Mouse (Mus musculus) embryonic fibroblast, embryonic 13.5 days (primary cell): ENCODE results near the gene Eif2ak2. TPM values are rescaled to one million over a fixed set of nuclear protein-coding genes. Genes with fewer than 3 reads are reported as not detected.

Source experiments
- H3K27ac ChIP-seq: 2 replicates; pipeline ENCODE4 v1.5.1; 2012; ENCODE audit warnings: low read length, control low read depth, inconsistent platforms; ENCODE audit not compliant: insufficient read depth
- H3K4me1 ChIP-seq: 2 replicates; pipeline ENCODE4 v1.6.1; 2011; ENCODE audit warnings: low read length; ENCODE audit not compliant: control insufficient read depth, insufficient read depth
- H3K4me3 ChIP-seq: 2 replicates; pipeline ENCODE4 v1.5.1; 2011; ENCODE audit warnings: mild to moderate bottlenecking, control low read depth, low read length; ENCODE audit not compliant: insufficient read depth
- CTCF ChIP-seq: IDR thresholded peaks from 2 replicates; pipeline ENCODE4 v1.5.1; 2011; ENCODE audit warnings: mild to moderate bottlenecking, control low read depth, low read length, moderate library complexity, borderline replicate concordance; ENCODE audit not compliant: insufficient read depth
- POLR2A ChIP-seq: IDR thresholded peaks from 2 replicates; pipeline ENCODE4 v1.6.1; 2011; ENCODE audit warnings: low read depth, mild to moderate bottlenecking, control low read depth, low read length, moderate library complexity
- polyA plus RNA-seq: library from polyadenylated mRNA; stranded (reverse); fragments of >200 nt; gene quantifications from 2 replicates; pipeline ENCODE4 v1.2.4, GENCODE M21; 2011; ENCODE audit warnings: low read depth; ENCODE audit not compliant: missing spikeins, insufficient read length

The Eif2ak2 gene
- polyA plus RNA-seq = 43.8 and 51.7 TPM in 2 replicates

DNA sequence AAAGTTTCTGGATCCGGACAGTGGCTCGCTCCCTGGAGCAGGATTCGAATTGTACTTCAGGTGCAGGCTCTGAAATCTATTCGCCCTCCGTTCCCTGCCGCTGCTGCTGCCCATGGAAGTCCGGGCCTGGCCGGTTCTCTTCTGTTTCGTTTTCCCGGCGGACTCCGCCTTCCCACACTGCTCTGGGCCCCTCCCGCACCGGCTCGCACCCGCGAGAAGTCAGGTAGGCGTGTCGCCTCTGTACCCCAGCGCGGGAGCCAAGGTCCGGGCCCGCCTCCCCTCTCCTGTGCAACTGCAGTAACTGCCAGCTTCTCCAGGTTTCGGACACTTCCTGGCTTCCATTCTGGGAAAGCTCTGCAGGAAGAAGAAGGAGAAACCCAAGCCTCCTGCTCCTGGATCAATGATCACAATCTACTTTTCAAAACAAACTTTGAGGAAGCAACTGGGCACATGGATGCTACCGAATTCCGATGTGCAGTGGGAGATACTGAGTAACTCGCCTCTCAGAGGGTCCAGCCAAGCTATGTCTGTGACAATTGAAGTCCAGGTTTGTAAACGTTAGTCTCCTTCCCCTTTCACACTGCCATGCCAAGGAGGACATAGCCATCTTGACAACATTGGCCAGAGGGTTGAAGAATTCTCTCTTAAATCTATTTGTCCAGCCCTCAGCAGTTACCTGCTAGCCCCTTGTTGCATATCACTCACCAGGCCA is at the start of gene Eif2ak2:
TSS of gene Eif2ak2 (minus strand) at position 173 of the 712 bp plus-strand sequence.
- TF ChIP-seq CTCF = no peak
- peak; percentile 82 for TF ChIP-seq POLR2A
- H3K4me3 ChIP-seq = peak within 1 kb of the TSS; percentile 92
- H3K27ac ChIP-seq = peak within 1 kb of the TSS; percentile 84
- H3K4me1 ChIP-seq = no peaks in the 10 kb centered on the region

DNA sequence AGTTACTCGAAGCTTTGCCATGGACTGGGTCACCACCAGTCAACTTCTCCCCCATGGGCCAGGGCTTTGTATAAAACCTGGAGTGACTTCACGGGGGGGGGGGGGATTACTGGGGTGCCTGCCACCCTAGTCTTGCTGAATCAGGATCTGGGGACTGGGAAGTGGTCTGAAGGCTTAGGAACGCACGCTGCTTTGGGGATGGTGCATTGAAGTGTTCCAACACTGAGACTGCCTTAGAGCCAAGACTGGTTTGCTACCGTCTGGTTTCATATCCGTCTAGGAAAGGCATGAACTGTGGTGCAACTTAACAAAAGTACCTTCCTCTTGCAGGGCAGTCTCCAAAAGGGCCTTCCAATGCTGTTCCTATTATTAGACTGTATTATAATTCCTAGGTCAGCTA is 35.3 kb upstream of the Eif2ak2 start:
- Histone ChIP-seq H3K4me3 (peak overlapping the region; percentile 7; the same call in 1 of the 2 replicates), H3K27ac (no peak overlapping the region)

DNA sequence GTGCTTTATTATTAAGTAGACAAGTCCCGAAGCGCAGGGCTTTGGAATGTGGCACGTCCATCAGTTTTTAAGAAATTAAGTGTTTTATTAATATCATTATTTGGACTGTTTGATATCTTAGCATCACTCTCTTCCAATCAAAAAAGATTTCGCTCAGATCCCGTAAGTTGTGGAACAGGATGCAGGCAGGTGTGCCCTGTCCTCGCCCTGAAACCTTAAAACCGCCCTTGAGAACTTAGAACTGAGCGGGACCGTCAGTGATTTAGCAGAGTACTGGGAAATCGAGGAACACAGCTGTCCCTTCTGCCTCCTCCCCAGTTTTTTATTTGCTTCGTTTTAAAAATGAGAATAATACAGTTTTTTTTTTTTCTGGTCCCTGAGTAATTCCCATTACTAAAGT is 34.5 kb upstream of the Eif2ak2 start:
- Histone ChIP-seq H3K4me3 (peak overlapping the region; percentile 75), H3K27ac (peak overlapping the region; percentile 38; the same call in 1 of the 2 replicates), H3K4me1 (no peaks in the 10 kb centered on the region)
- TF ChIP-seq POLR2A (no peak), CTCF (no peak)

More for the DNA sequence above, 35.3 kb upstream of the Eif2ak2 start:
- H3K4me1 ChIP-seq = no peaks in the 10 kb centered on the region
- TF ChIP-seq CTCF = no peak
- TF ChIP-seq POLR2A = no peak

DNA sequence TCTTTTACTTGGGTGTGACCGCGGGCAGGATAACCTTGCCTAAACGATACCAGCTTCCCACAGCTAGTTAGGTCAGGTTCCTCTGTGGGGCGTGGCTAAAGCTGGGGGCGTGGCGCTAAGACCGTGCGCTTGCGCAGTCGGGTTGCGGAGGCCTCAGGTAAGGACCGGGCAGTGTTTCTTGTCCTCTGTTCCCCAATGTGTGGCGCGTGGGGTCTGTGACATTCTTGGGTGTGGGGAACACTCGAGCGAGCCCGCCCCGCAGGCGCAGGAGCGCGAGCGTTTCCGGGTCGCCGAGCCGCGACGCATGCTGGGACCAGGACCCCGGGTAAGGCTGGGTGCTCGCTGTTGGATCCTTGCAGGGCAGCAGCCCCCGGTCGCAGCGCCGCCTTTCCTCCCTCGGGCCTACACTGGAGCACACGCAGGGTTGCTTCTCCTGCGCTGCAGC is 34.0 kb upstream of the Eif2ak2 start, which contains the start of gene Cebpzos:
TSS of gene Cebpzos (plus strand) at position 132 of the 445 bp plus-strand sequence.
- TF ChIP-seq CTCF = no peak
- TF ChIP-seq POLR2A = peak; percentile 79
- peak within 1 kb of the TSS; percentile 75 for H3K4me3 ChIP-seq
- no peaks in the 10 kb centered on the region for H3K4me1 ChIP-seq
- peak within 1 kb of the TSS; percentile 38; the same call in 1 of the 2 replicates for H3K27ac ChIP-seq

GRCm38 (mm10) chr17:78915772-78916171 is 33.4 kb upstream of the Eif2ak2 start:
- no peak overlapping the region for H3K27ac ChIP-seq

DNA sequence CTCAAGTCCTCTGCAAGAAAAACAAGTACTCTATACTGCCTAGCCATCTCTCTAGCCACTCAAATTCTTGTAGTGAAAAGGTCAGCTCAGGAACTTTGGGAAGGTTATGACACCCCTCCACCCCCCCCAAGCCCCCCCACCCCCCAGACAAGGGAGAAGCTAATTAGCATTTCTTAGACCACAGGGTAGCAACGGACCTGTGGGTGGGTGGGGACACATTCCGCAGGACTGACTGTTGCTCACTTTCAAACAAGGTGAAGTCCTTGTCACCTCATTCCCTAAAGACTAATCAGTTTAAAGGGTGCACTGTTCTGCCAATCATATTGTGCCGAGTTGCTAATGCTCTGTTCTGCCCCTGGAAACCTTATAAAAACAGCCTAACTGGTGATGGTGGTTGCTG is 31.5 kb upstream of the Eif2ak2 start:
- no peak overlapping the region for H3K27ac ChIP-seq
- TF ChIP-seq POLR2A = no peak
- TF ChIP-seq CTCF = no peak
- no peaks in the 10 kb centered on the region for H3K4me1 ChIP-seq
- H3K4me3 ChIP-seq = no peak overlapping the region

More at GRCm38 (mm10) chr17:78915772-78916171, 33.4 kb upstream of the Eif2ak2 start:
- Histone ChIP-seq H3K4me3 (peak overlapping the region; percentile 75), H3K4me1 (no peaks in the 10 kb centered on the region)
- TF ChIP-seq CTCF (no peak), POLR2A (no peak)

GRCm38 (mm10) chr17:78912861-78913281 is 30.5 kb upstream of the Eif2ak2 start:
- H3K27ac ChIP-seq = no peak overlapping the region
- TF ChIP-seq CTCF = no peak
- TF ChIP-seq POLR2A = 0 out of 2 replicates have a peak, but pooled peaks have one; percentile 16
- no peaks in the 10 kb centered on the region for H3K4me1 ChIP-seq
- peak overlapping the region; percentile 22 for H3K4me3 ChIP-seq

DNA sequence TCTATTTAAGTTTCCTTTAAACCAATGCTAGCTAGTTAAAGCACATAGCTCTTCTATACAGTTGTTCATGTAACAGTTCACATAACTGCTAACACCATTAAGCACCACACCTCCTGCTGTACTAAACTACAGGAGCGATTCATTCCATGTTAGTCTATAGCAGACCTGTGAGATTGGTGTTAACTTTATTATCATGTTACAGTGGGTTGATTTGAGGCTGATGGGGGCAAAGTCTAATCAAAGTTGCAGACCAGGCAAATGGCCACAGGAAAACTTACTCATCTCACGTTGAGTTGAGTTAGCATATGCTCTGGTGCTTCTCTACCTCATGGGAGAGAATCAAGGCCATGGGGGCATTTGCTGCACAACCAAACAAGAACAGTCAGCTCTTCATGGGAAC is 27.0 kb upstream of the Eif2ak2 start:
- Histone ChIP-seq H3K27ac (no peak overlapping the region), H3K4me3 (no peak overlapping the region), H3K4me1 (no peaks in the 10 kb centered on the region)
- TF ChIP-seq POLR2A = no peak
- TF ChIP-seq CTCF = no peak

- TF ChIP-seq CTCF = no peak
- no peak for TF ChIP-seq POLR2A
- H3K27ac ChIP-seq = no peak within 1 kb of the TSS
- H3K4me1 ChIP-seq = no peaks in the 10 kb centered on the region
- no peak within 1 kb of the TSS for H3K4me3 ChIP-seq
Measured at GRCm38 (mm10) chr17:78906892-78907291, 24.5 kb upstream of the Eif2ak2 start, which contains the start of gene Sult6b1. Sult6b1 (minus strand) TSS chr17:78906992.

- Histone ChIP-seq H3K27ac (no peak overlapping the region), H3K4me3 (no peak overlapping the region), H3K4me1 (no peaks in the 10 kb centered on the region)
- TF ChIP-seq CTCF = no peak
- TF ChIP-seq POLR2A = no peak
Measured at GRCm38 (mm10) chr17:78903158-78903557, 20.8 kb upstream of the Eif2ak2 start.
